Mouse (Mus musculus) hindbrain, postnatal 0 days (tissue): ENCODE results near the gene Jaml. TPM values are rescaled to one million over a fixed set of nuclear protein-coding genes. Genes with fewer than 3 reads are reported as not detected.

Source experiments
- ATAC-seq: fragments of 200-750 bp; cut with Nextera tagmentation; 2 replicates; pipeline ENCODE4 v1.8.0; 2017; ENCODE audit warnings: mild to moderate bottlenecking, moderate TSS enrichment, moderate library complexity
- DNase-seq: peaks from one replicate; pipeline ENCODE4 v3.0.0-alpha.2; 2015; ENCODE audit warnings: low spot score
- H3K27ac ChIP-seq: fragments of 300-500 bp; sonication (generic); 2 replicates; pipeline ENCODE4 v1.5.1; 2014; ENCODE audit warnings: mild to moderate bottlenecking
- H3K27me3 ChIP-seq: fragments of 300-500 bp; sonication (generic); 2 replicates; pipeline ENCODE4 v1.6.1; 2014; ENCODE audit warnings: low read length, mixed read lengths; ENCODE audit not compliant: insufficient read depth
- H3K36me3 ChIP-seq: fragments of 300-500 bp; sonication (generic); 2 replicates; pipeline ENCODE4 v1.6.1; 2014; ENCODE audit warnings: low read length, mixed read lengths; ENCODE audit not compliant: insufficient read depth
- H3K4me1 ChIP-seq: fragments of 300-500 bp; sonication (generic); 2 replicates; pipeline ENCODE4 v1.6.1; 2014; ENCODE audit warnings: antibody characterized with exemption, low read length, mixed read lengths; ENCODE audit not compliant: insufficient read depth
- H3K4me2 ChIP-seq: fragments of 300-500 bp; sonication (generic); 2 replicates; pipeline ENCODE4 v1.6.1; 2014; ENCODE audit warnings: low read depth, mild to moderate bottlenecking, low read length, moderate library complexity, mixed read lengths
- H3K4me3 ChIP-seq: fragments of 300-500 bp; sonication (generic); 2 replicates; pipeline ENCODE4 v1.5.1; 2014; ENCODE audit warnings: low read length
- H3K9ac ChIP-seq: fragments of 300-500 bp; sonication (generic); replicated peaks from 2 replicates; pipeline ENCODE4 v1.6.1; 2014; ENCODE audit warnings: mild to moderate bottlenecking, low read length, moderate library complexity, mixed read lengths
- H3K9me3 ChIP-seq: fragments of 300-500 bp; sonication (generic); 2 replicates; pipeline ENCODE4 v1.6.1; 2016; ENCODE audit warnings: low read length, mixed read lengths
- CTCF ChIP-seq: IDR thresholded peaks from 2 replicates; pipeline ENCODE4 v1.5.1; 2016; ENCODE audit warnings: antibody characterized with exemption, control low read depth, low read depth
- WGBS: fragments of 180-500 bp; shearing (Covaris S2); extraction: QIAGEN DNeasy Blood & Tissue Kit; methylation state at CpG from one replicate; pipeline ENCODE4 v1.1.7; 2014; 5-methylcytosine and 5-hydroxymethylcytosine counted together
- polyA plus RNA-seq: library from polyadenylated mRNA; unstranded; fragments of >200 nt; fragmentation: Nextera tagmentation; extraction: Ambion mirVana; gene quantifications from 2 replicates; pipeline ENCODE4 v1.2.1, GENCODE M21; 2015
- total RNA-seq: library from RNA; depleted of rRNA; stranded (reverse); fragments of >200 nt; gene quantifications from 2 replicates; pipeline ENCODE4 v1.2.3, GENCODE M21; 2014

Jaml gene
- total and polyA plus RNA-seq, 2 experiments from 2014 or later = 0.40 TPM; not detected in 1

GRCm38 (mm10) chr9:45050301-45050700, 28.7 kb upstream of the Jaml start:
- H3K4me2 ChIP-seq = no peak overlapping the region
- peaks cover 18% of the 10 kb centered on the region for H3K27me3 ChIP-seq
- ATAC-seq (no peak), DNase-seq (no peak)
- H3K4me3 ChIP-seq = no peak overlapping the region
- 89% methylated on average over 2 of the region's 2 CpGs for WGBS
- H3K4me1 ChIP-seq = peaks cover 3% of the 10 kb centered on the region; the same call in 1 of the 2 replicates
- no peak overlapping the region for H3K27ac ChIP-seq
- no peak overlapping the region for H3K9ac ChIP-seq
- no peaks in the 10 kb centered on the region for H3K9me3 ChIP-seq
- TF ChIP-seq CTCF = no peak
- H3K36me3 ChIP-seq = no peaks in the 10 kb centered on the region

DNA sequence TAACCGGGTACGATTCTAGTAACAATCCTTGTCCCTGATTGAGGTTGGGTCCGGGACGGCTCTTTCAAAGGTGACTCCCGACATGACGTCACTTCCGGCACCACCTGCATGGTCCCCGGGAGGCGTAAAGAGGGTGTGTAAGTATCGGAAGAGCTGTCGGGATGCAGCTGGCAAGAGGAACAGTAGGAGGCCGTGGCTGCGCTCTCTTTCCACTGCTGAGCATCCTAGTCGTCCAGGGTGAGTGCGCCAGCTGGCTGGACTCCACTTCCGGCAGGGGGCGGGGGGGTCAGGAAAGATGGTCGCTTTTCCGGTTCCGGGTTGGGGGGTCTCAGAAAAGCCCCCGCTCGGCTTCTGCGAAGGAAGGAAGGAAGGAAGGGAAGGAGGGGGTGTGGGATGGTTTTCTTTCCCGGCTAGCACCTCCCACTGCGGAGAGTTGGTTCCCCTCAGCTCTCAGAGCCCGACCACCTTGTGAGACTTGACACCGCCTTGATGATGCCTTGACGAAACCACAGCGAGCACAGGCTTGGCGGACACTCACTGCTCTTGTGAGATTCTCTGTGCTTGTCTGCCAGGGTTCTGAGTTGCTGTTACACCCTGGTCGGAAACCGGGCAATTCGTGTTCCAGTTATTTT, 23.8 kb upstream of the Jaml start, which contains the start of gene Mpzl3:
TSS of gene Mpzl3 (plus strand) at position 105 of the 632 bp plus-strand sequence.
- Histone ChIP-seq H3K9ac (peak within 1 kb of the TSS; percentile 47), H3K36me3 (no peaks in the 10 kb centered on the region), H3K9me3 (no peaks in the 10 kb centered on the region), H3K4me1 (peaks cover 3% of the 10 kb centered on the region; the same call in 1 of the 2 replicates), H3K4me2 (peak within 1 kb of the TSS; percentile 69), H3K4me3 (peak within 1 kb of the TSS; percentile 53), H3K27ac (peak within 1 kb of the TSS; percentile 97), H3K27me3 (peaks cover 23% of the 10 kb centered on the region; the same call in 1 of the 2 replicates)
- TF ChIP-seq CTCF = peak; percentile 38; the same call in 1 of the 2 replicates
- under 1% methylated on average over 33 of the region's 33 CpGs for WGBS
- DNase-seq (peak; percentile 97), ATAC-seq (peak; percentile 99)

DNA sequence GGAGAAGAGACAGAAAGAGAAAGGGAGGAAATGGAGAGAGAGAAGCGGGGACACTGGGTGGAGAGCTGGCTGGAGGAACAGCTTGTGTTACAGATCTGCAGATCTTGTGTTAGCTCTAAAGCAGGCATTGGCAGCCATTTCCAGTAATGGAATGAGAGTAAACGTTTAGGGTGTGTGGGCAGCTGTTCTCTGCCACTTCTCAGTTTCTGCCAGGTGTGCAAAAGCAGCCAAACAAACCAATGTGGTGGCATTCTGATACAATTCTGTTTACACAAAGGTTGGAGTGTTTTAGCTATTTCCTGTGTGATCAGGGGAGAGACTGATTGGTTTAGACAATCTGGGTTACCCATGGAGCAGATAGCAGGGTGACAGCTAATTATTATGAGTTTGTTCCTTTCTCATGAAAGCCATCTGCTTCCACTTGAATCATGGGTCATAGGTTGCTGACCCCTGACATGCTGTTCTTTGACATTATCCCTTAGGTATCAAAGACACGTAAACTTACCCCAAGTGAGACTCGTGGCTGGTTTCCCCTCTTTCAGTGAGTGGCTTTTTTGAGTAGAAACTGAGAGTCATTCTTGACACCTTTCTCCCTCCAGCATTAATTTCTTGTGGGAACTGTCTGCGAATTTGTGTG, 20.6 kb upstream of the Jaml start:
- DNase-seq (no peak), ATAC-seq (no peak)
- Histone ChIP-seq H3K4me2 (no peak overlapping the region), H3K36me3 (no peaks in the 10 kb centered on the region), H3K4me1 (peaks cover 3% of the 10 kb centered on the region; the same call in 1 of the 2 replicates), H3K9me3 (no peaks in the 10 kb centered on the region), H3K27ac (no peak overlapping the region), H3K27me3 (peaks cover 11% of the 10 kb centered on the region; the same call in 1 of the 2 replicates), H3K4me3 (no peak overlapping the region), H3K9ac (no peak overlapping the region)
- 52% methylated on average over 5 of the region's 5 CpGs for WGBS
- no peak for TF ChIP-seq CTCF

DNA sequence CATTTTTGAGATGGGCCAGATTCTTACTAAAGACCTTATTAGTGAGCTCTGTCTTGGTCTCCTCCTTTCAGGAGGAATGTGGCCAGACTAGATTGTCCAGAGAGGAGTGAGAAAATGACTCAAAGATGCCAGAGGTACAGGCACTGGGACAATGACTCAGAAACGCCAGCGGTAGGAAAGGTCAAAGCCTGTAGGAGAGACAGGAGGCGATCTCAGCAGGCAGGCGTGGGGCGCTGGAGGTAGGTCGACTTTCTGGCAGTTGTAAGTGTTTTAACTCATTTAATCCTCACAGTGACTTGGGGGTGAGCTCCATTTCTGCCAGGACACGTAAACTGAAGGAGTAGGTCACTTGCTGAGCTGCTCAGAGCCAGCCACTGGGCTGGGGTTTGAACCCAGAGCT, 18.8 kb upstream of the Jaml start:
- no peak overlapping the region for H3K4me2 ChIP-seq
- no peaks in the 10 kb centered on the region for H3K36me3 ChIP-seq
- H3K27ac ChIP-seq = no peak overlapping the region
- no peaks in the 10 kb centered on the region for H3K4me1 ChIP-seq
- no peak for DNase-seq
- no peak for TF ChIP-seq CTCF
- H3K9ac ChIP-seq = no peak overlapping the region
- ATAC-seq = no peak
- 42% methylated on average over 7 of the region's 7 CpGs for WGBS
- H3K27me3 ChIP-seq = peaks cover 11% of the 10 kb centered on the region; the same call in 1 of the 2 replicates
- no peak overlapping the region for H3K4me3 ChIP-seq
- H3K9me3 ChIP-seq = no peaks in the 10 kb centered on the region

GRCm38 (mm10) chr9:45062677-45063076, 16.3 kb upstream of the Jaml start:
- no peaks in the 10 kb centered on the region for H3K36me3 ChIP-seq
- TF ChIP-seq CTCF = no peak
- no peak overlapping the region for H3K4me3 ChIP-seq
- no peaks in the 10 kb centered on the region for H3K9me3 ChIP-seq
- 80% methylated on average over 3 of the region's 3 CpGs for WGBS
- no peaks in the 10 kb centered on the region for H3K4me1 ChIP-seq
- H3K4me2 ChIP-seq = no peak overlapping the region
- ATAC-seq (no peak), DNase-seq (no peak)
- peaks cover 3% of the 10 kb centered on the region; the same call in 1 of the 2 replicates for H3K27me3 ChIP-seq
- no peak overlapping the region for H3K27ac ChIP-seq
- H3K9ac ChIP-seq = no peak overlapping the region

DNA sequence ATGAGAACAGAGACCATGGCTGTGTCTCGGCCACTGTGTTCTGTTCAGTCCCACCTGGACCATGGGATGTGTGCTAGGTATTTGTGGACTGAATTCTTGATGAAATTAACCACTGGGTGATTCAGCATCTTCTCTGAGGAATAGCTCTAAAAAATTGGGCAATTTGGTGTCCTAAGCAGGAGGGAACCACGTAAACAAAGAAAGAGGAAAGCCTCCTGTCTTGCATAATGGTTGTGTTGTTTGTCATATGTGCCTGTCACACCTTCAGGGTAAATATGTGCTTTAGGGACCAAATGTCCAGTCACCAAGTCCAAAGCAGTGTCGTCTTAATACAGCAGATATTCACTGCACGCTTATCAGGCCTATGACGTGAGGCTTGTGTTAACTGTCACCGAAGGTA, 14.6 kb upstream of the Jaml start:
- H3K9ac ChIP-seq = no peak overlapping the region

GRCm38 (mm10) chr9:45066735-45067134, 12.2 kb upstream of the Jaml start:
- Histone ChIP-seq H3K4me2 (no peak overlapping the region), H3K4me1 (no peaks in the 10 kb centered on the region), H3K27me3 (no peaks in the 10 kb centered on the region), H3K27ac (no peak overlapping the region), H3K4me3 (no peak overlapping the region), H3K9me3 (no peaks in the 10 kb centered on the region), H3K9ac (no peak overlapping the region), H3K36me3 (no peaks in the 10 kb centered on the region)
- 90% methylated on average over 4 of the region's 4 CpGs for WGBS
- DNase-seq (no peak), ATAC-seq (no peak)
- TF ChIP-seq CTCF = no peak

More for the DNA sequence above, 14.6 kb upstream of the Jaml start:
- DNase-seq = no peak
- H3K27ac ChIP-seq = no peak overlapping the region
- 82% methylated on average over 6 of the region's 6 CpGs for WGBS
- no peaks in the 10 kb centered on the region for H3K4me1 ChIP-seq
- H3K27me3 ChIP-seq = 0 out of 2 replicates have a peak, but pooled peaks cover 3% of the 10 kb centered on the region
- no peak overlapping the region for H3K4me2 ChIP-seq
- H3K36me3 ChIP-seq = no peaks in the 10 kb centered on the region
- no peaks in the 10 kb centered on the region for H3K9me3 ChIP-seq
- no peak overlapping the region for H3K4me3 ChIP-seq
- TF ChIP-seq CTCF = no peak
- no peak for ATAC-seq
